Mouse (Mus musculus): ENCODE data around the gene Pax7. TPM values are rescaled to one million over a fixed set of nuclear protein-coding genes. Genes with fewer than 3 reads are reported as not detected.

The Pax7 gene
- total and polyA plus RNA-seq, 3 experiments, result not detected

- H3K27ac ChIP-seq (ENCODE audit: insufficient read depth, low read depth), result no peak overlapping the region
- DNase-seq (ENCODE audit: extremely low read depth), result no peak
- dilution Hi-C loops (cut with MboI; ENCODE audit: extremely low pct_ligation_motif_present, extremely low pct_unique_long_range_greater_than_20kb, low sequenced_read_pairs) (no loop called here), in situ Hi-C loops (cut with MboI; ENCODE audit: low pct_ligation_motif_present, low pct_unique_long_range_greater_than_20kb, low sequenced_read_pairs) (no loop called here)
- H3K27me3 ChIP-seq (replicated peaks), result peaks cover 21% of the 10 kb centered on the region
- TF ChIP-seq PAX5 (IDR thresholded peaks at IDR 0.05; ENCODE audit: low read length) (no peak), ZC3H11A (IDR thresholded peaks at IDR 0.05; ENCODE audit: low read depth, low read length) (no peak), USF1 (IDR thresholded peaks at IDR 0.05; ENCODE audit: low read depth, low read length) (no peak), CTCF (conservative IDR thresholded peaks at IDR 0.05 in 1 of 2, IDR thresholded peaks at IDR 0.05 in 1 of 2; ENCODE audit: low read depth in 2 of 2, low read length in 2 of 2) (no peak), ZKSCAN1 (IDR thresholded peaks at IDR 0.05; ENCODE audit: borderline replicate concordance, low read depth, low read length) (no peak), KAT2A (IDR thresholded peaks at IDR 0.05; ENCODE audit: insufficient replicate concordance, low read length) (no peak), JUN (IDR thresholded peaks at IDR 0.05; ENCODE audit: insufficient read depth, low read depth, low read length) (no peak), TCF12 (IDR thresholded peaks at IDR 0.05; ENCODE audit: low read depth, low read length) (no peak), E2F4 (IDR thresholded peaks at IDR 0.05; ENCODE audit: insufficient replicate concordance, low read depth, low read length) (no peak), RCOR1 (conservative IDR thresholded peaks at IDR 0.05; ENCODE audit: low read depth, low read length) (no peak)
- no peaks in the 10 kb centered on the region for H3K36me3 ChIP-seq (replicated peaks in 1 of 2; ENCODE audit: control insufficient read depth in 1 of 2, insufficient read depth in 1 of 2, low read length in 1 of 2)
- peaks cover 0 to 3% of the 10 kb centered on the region in 2 experiments; a peak in 1 of 4 replicates for H3K4me1 ChIP-seq (ENCODE audit: control insufficient read depth in 1 of 2, insufficient read depth in 2 of 2)
- H3K9ac ChIP-seq (ENCODE audit: insufficient read depth, low read depth), result no peak overlapping the region
- no peaks in the 10 kb centered on the region for H3K79me2 ChIP-seq (replicated peaks; ENCODE audit: control insufficient read depth, extremely low read depth, insufficient read depth, poor library complexity, severe bottlenecking)
- H3K9me3 ChIP-seq (replicated peaks; ENCODE audit: low read length), result peaks cover 2% of the 10 kb centered on the region
- H3K4me2 ChIP-seq (ENCODE audit: insufficient read depth, low read depth, poor library complexity, severe bottlenecking), result no peak overlapping the region
- no peak overlapping the region for H3K4me3 ChIP-seq (replicated peaks in 1 of 3; ENCODE audit: low read depth in 2 of 3, low read length in 2 of 3, poor library complexity in 1 of 3)
Observed at GRCm38 (mm10) chr4:139724296-139724695, 109.0 kb downstream of the Pax7 start.

GRCm38 (mm10) chr4:139718978-139719377 lies 114.3 kb downstream of the Pax7 start:
- Histone ChIP-seq H3K36me3 (replicated peaks in 1 of 2; ENCODE audit: control insufficient read depth in 1 of 2, insufficient read depth in 1 of 2, low read length in 1 of 2) (no peaks in the 10 kb centered on the region), H3K79me2 (replicated peaks; ENCODE audit: control insufficient read depth, extremely low read depth, insufficient read depth, poor library complexity, severe bottlenecking) (no peaks in the 10 kb centered on the region), H3K4me3 (replicated peaks in 1 of 3; ENCODE audit: low read depth in 2 of 3, low read length in 2 of 3, poor library complexity in 1 of 3) (no peak overlapping the region), H3K27ac (ENCODE audit: insufficient read depth, low read depth) (no peak overlapping the region), H3K4me2 (ENCODE audit: insufficient read depth, low read depth, poor library complexity, severe bottlenecking) (no peak overlapping the region), H3K9me3 (replicated peaks; ENCODE audit: low read length) (no peaks in the 10 kb centered on the region), H3K27me3 (replicated peaks) (peaks cover 59% of the 10 kb centered on the region), H3K4me1 (ENCODE audit: control insufficient read depth in 1 of 2, insufficient read depth in 2 of 2) (no peaks in the 10 kb centered on the region; a peak in 1 of 4 replicates), H3K9ac (ENCODE audit: insufficient read depth, low read depth) (no peak overlapping the region)
- in situ Hi-C loops (cut with MboI; ENCODE audit: low pct_ligation_motif_present, low pct_unique_long_range_greater_than_20kb, low sequenced_read_pairs), result no loop called here
- dilution Hi-C loops (cut with MboI; ENCODE audit: extremely low pct_ligation_motif_present, extremely low pct_unique_long_range_greater_than_20kb, low sequenced_read_pairs), result no loop called here
- TF ChIP-seq JUND (conservative IDR thresholded peaks at IDR 0.05; ENCODE audit: low read depth, low read length), result no peak
- TF ChIP-seq POLR2A (IDR thresholded peaks at IDR 0.05; ENCODE audit: low read depth, low read length), result no peak
- no peak for TF ChIP-seq ZMIZ1 (IDR thresholded peaks at IDR 0.05; ENCODE audit: low read depth, low read length)
- no peak for TF ChIP-seq MAX (IDR thresholded peaks at IDR 0.05; ENCODE audit: low read length)
- no peak for TF ChIP-seq TCF12 (IDR thresholded peaks at IDR 0.05; ENCODE audit: low read depth, low read length)
- TF ChIP-seq CHD1 (IDR thresholded peaks at IDR 0.05; ENCODE audit: low read depth, low read length), result no peak
- TF ChIP-seq TBP (conservative IDR thresholded peaks at IDR 0.05; ENCODE audit: low read depth, low read length), result no peak
- TF ChIP-seq KAT2A (IDR thresholded peaks at IDR 0.05; ENCODE audit: insufficient replicate concordance, low read length), result no peak
- TF ChIP-seq GABPA (IDR thresholded peaks at IDR 0.05; ENCODE audit: insufficient replicate concordance, low read depth, low read length), result no peak
- no peak for TF ChIP-seq ZC3H11A (IDR thresholded peaks at IDR 0.05; ENCODE audit: low read depth, low read length)
- TF ChIP-seq RAD21 (IDR thresholded peaks at IDR 0.05; ENCODE audit: low read depth, low read length), result no peak
- TF ChIP-seq MYC (IDR thresholded peaks at IDR 0.05; ENCODE audit: low read depth, low read length), result no peak
- DNase-seq (ENCODE audit: extremely low read depth), result no peak

Measured in CH12.LX (cell line).